Mouse (Mus musculus): Measurements from ENCODE around the gene Myh14. TPM values are rescaled to one million over a fixed set of nuclear protein-coding genes. Genes with fewer than 3 reads are reported as not detected.

The Myh14 gene
- polyA plus RNA-seq, 1 experiment = under 0.01 TPM

DNA sequence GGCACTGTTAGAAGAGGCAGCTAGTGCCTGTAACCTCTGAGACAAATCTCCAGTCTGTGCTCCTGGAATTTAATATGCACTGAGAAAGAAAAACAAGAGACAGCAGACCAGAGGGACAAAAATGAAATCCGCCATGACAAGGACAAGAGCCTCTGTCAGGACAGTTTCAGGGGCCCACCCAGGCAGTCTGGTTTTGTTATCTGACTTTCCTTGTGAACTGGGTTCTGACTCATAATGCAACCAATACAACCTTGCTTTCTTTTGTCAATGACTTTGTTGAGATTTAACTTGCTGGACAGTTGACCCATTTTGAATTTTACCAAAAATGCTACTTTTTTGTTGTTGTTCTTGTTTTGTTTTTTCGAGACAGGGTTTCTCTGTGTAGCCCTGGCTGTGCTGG is 113.0 kb downstream of the Myh14 start:
- H3K9me3 ChIP-seq (ENCODE audit: control insufficient read depth, low read length) = peaks cover 1% of the 10 kb centered on the region
- peaks cover 4% of the 10 kb centered on the region for H3K36me3 ChIP-seq (ENCODE audit: control insufficient read depth)
- H3K27me3 ChIP-seq (ENCODE audit: control insufficient read depth) = no peaks in the 10 kb centered on the region; the same call in 1 of the 2 replicates
- peaks cover 19% of the 10 kb centered on the region for H3K4me1 ChIP-seq (ENCODE audit: control insufficient read depth)
- H3K4me3 ChIP-seq (replicated peaks) = no peak overlapping the region
- TF ChIP-seq GATA1 (IDR thresholded peaks at IDR 0.05; ENCODE audit: low read length) (no peak), TAL1 (IDR thresholded peaks at IDR 0.05; ENCODE audit: low read length) (no peak)

Other genes with a start within 250 kb of the Myh14 start
- gene Lrrc4b, start 241.8 kb downstream of the Myh14 start, polyA plus RNA-seq (2012) = not detected in 2 replicates
- 0.17 and 0.50 TPM in 2 replicates for gene Aspdh, start 205.5 kb downstream of the Myh14 start, polyA plus RNA-seq (2012)
- 1,062 and 1,188 TPM in 2 replicates for gene Josd2, start 202.9 kb downstream of the Myh14 start, polyA plus RNA-seq (2012)
- 26.0 and 30.5 TPM in 2 replicates for gene Emc10, start 174.3 kb downstream of the Myh14 start, polyA plus RNA-seq (2012)
- gene Fam71e1, start 174.3 kb downstream of the Myh14 start, polyA plus RNA-seq (2012) = 0.16 TPM in 1 of 2 replicates, not detected in the other
- gene Mybpc2, start 146.2 kb downstream of the Myh14 start, polyA plus RNA-seq (2012) = not detected in 2 replicates
- 0.08 TPM in 2 replicates for gene Spib, start 138.8 kb downstream of the Myh14 start, polyA plus RNA-seq (2012)
- 24.0 and 25.1 TPM in 2 replicates for gene Pold1, start 122.0 kb downstream of the Myh14 start, polyA plus RNA-seq (2012)
- 49.7 and 62.9 TPM in 2 replicates for gene Nr1h2, start 116.9 kb downstream of the Myh14 start, polyA plus RNA-seq (2012)
- 0.20 and 0.21 TPM in 2 replicates for gene Napsa, start 98.5 kb downstream of the Myh14 start, polyA plus RNA-seq (2012)
- gene Kcnc3, start 80.2 kb downstream of the Myh14 start, polyA plus RNA-seq (2012) = 0.01 TPM in 2 replicates
- not detected in 2 replicates for gene Izumo2, start 37.9 kb upstream of the Myh14 start, polyA plus RNA-seq (2012)
- 16.3 and 18.4 TPM in 2 replicates for gene Vrk3, start 77.6 kb upstream of the Myh14 start, polyA plus RNA-seq (2012)
- 0.03 and 0.07 TPM in 2 replicates for gene Zfp473, start 80.2 kb upstream of the Myh14 start, polyA plus RNA-seq (2012)
- gene Nup62, start 145.2 kb upstream of the Myh14 start, polyA plus RNA-seq (2012) = 6.9 and 10.5 TPM in 2 replicates
- 0.12 and 0.13 TPM in 2 replicates for gene Il4i1, start 145.5 kb upstream of the Myh14 start, polyA plus RNA-seq (2012)
- gene Atf5, start 145.8 kb upstream of the Myh14 start, polyA plus RNA-seq (2012) = 9.7 and 12.0 TPM in 2 replicates
- gene Akt1s1, start 178.1 kb upstream of the Myh14 start, polyA plus RNA-seq (2012) = 33.5 and 36.8 TPM in 2 replicates
- gene Tbc1d17, start 178.2 kb upstream of the Myh14 start, polyA plus RNA-seq (2012) = 7.7 and 10.0 TPM in 2 replicates
- gene Pnkp, start 186.3 kb upstream of the Myh14 start, polyA plus RNA-seq (2012) = 4.5 and 5.5 TPM in 2 replicates
- gene Ptov1, start 198.9 kb upstream of the Myh14 start, polyA plus RNA-seq (2012) = 7.3 and 8.9 TPM in 2 replicates
- gene Med25, start 221.9 kb upstream of the Myh14 start, polyA plus RNA-seq (2012) = 46.3 and 51.9 TPM in 2 replicates
- gene Fuz, start 225.2 kb upstream of the Myh14 start, polyA plus RNA-seq (2012) = 2.6 TPM in 2 replicates